Mouse (Mus musculus) hindbrain, embryonic 11.5 days (tissue): ENCODE data around the gene Ajap1. TPM values are rescaled to one million over a fixed set of nuclear protein-coding genes. Genes with fewer than 3 reads are reported as not detected.
A peak's percentile ranks its signal among the peaks of the same experiment; 100 is the strongest.

ENCODE experiments used
- ATAC-seq: fragments of 200-750 bp; cut with Nextera tagmentation; 2 replicates; pipeline ENCODE4 v1.8.0; 2017; ENCODE audit warnings: mild to moderate bottlenecking, moderate TSS enrichment, moderate library complexity; ENCODE audit not compliant: low FRiP score
- DNase-seq: peaks from one replicate; pipeline ENCODE4 v3.0.0-alpha.2; 2015; ENCODE audit warnings: low spot score
- H3K27ac ChIP-seq: fragments of 300-500 bp; sonication (generic); 2 replicates; pipeline ENCODE4 v1.5.1; 2014; ENCODE audit warnings: mild to moderate bottlenecking, low read depth, low read length
- H3K27me3 ChIP-seq: fragments of 300-500 bp; sonication (generic); 2 replicates; pipeline ENCODE4 v1.6.1; 2014; ENCODE audit warnings: mild to moderate bottlenecking, low read length, moderate library complexity, mixed read lengths; ENCODE audit not compliant: control insufficient read depth, insufficient read depth
- H3K36me3 ChIP-seq: fragments of 300-500 bp; sonication (generic); 2 replicates; pipeline ENCODE4 v1.6.1; 2014; ENCODE audit warnings: mild to moderate bottlenecking, low read length, moderate library complexity, mixed read lengths; ENCODE audit not compliant: control insufficient read depth, insufficient read depth
- H3K4me1 ChIP-seq: fragments of 300-500 bp; sonication (generic); replicated peaks from 2 replicates; pipeline ENCODE4 v1.6.1; 2014; ENCODE audit warnings: low read length, mixed read lengths; ENCODE audit not compliant: control insufficient read depth, insufficient read depth
- H3K4me2 ChIP-seq: fragments of 300-500 bp; sonication (generic); replicated peaks from 2 replicates; pipeline ENCODE4 v1.6.1; 2014; ENCODE audit warnings: mild to moderate bottlenecking, low read depth, low read length
- H3K4me3 ChIP-seq: fragments of 300-500 bp; sonication (generic); 2 replicates; pipeline ENCODE4 v1.5.1; 2014; ENCODE audit warnings: low read depth, low read length
- H3K9ac ChIP-seq: fragments of 300-500 bp; sonication (generic); 2 replicates; pipeline ENCODE4 v1.6.1; 2014; ENCODE audit warnings: low read depth, low read length
- H3K9me3 ChIP-seq: fragments of 300-500 bp; sonication (generic); 2 replicates; pipeline ENCODE4 v1.6.1; 2016; ENCODE audit warnings: low read length; ENCODE audit not compliant: control insufficient read depth
- WGBS: fragments of 180-500 bp; shearing (Covaris S2); extraction: QIAGEN DNeasy Blood & Tissue Kit; methylation state at CpG from one replicate; pipeline ENCODE4 v1.1.7; 2014; 5-methylcytosine and 5-hydroxymethylcytosine counted together
- polyA plus RNA-seq: library from polyadenylated mRNA; unstranded; fragments of >200 nt; fragmentation: Nextera tagmentation; extraction: Ambion mirVana; gene quantifications from 2 replicates; pipeline ENCODE4 v1.2.1, GENCODE M21; 2014

The Ajap1 gene
- polyA plus RNA-seq, 1 experiment from 2014 or later = 3.7 TPM

DNA sequence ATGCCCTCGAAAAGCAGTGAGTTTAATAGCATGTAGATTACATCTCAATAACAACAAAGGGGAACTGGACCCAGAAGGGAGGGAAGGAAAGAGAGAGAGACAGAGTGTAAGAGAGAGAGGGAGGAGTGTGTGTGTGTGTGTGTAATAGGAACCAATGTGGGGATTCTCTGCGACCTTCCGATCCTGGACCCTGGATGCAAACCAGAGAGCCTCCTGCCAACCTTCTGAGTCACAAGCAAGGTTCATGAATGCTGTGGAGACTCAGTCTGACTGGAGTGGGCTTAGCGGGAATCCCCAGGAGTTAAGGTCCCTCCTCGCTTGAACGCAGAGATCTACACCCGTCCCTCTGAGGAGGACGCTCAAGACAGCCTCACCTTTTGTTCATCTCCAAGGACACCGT is 45.4 kb downstream of the Ajap1 start:
- Histone ChIP-seq H3K27me3 (no peaks in the 10 kb centered on the region), H3K36me3 (no peaks in the 10 kb centered on the region), H3K4me1 (0 out of 2 replicates have a peak, but pooled peaks cover 2% of the 10 kb centered on the region), H3K9me3 (no peaks in the 10 kb centered on the region), H3K9ac (no peak overlapping the region), H3K4me3 (no peak overlapping the region), H3K27ac (no peak overlapping the region), H3K4me2 (no peak overlapping the region)
- no peak for ATAC-seq
- WGBS = 82% methylated on average over 9 of the region's 9 CpGs
- no peak for DNase-seq

GRCm38 (mm10) chr4:153435917-153436316 is 46.7 kb downstream of the Ajap1 start:
- Histone ChIP-seq H3K4me2 (no peak overlapping the region), H3K4me3 (no peak overlapping the region), H3K27me3 (no peaks in the 10 kb centered on the region), H3K9me3 (no peaks in the 10 kb centered on the region), H3K4me1 (0 out of 2 replicates have a peak, but pooled peaks cover 2% of the 10 kb centered on the region), H3K27ac (no peak overlapping the region), H3K36me3 (no peaks in the 10 kb centered on the region), H3K9ac (no peak overlapping the region)
- DNase-seq (no peak), ATAC-seq (no peak)
- WGBS = 79% methylated on average over 5 of the region's 5 CpGs

DNA sequence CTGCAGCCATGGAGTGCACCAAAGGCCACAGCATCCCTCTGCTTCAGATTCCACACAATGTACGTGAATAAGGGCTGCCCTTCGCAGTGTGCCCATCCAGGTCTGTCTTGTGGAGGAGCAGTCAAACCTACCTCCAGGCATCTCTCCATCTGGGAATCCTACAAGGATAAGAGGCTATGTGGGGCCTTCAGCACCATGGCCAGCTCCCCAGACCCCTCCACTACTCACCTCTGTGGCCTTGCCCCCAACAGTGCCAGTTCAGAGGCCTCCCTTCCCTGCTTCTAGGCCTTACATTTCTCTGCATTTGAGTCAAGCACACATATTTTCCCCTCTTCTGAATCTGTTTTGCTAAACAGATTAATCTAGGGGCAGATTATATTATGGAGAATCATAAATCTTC is 52.6 kb downstream of the Ajap1 start:
- peak; percentile 49 for DNase-seq
- no peak overlapping the region for H3K27ac ChIP-seq
- no peaks in the 10 kb centered on the region; the same call in 1 of the 2 replicates for H3K27me3 ChIP-seq
- H3K9me3 ChIP-seq = no peaks in the 10 kb centered on the region
- 0 out of 2 replicates have a peak, but pooled peaks cover 3% of the 10 kb centered on the region for H3K4me1 ChIP-seq
- no peak for ATAC-seq
- H3K9ac ChIP-seq = no peak overlapping the region
- H3K4me2 ChIP-seq = no peak overlapping the region
- 89% methylated on average over 2 of the region's 2 CpGs for WGBS
- H3K36me3 ChIP-seq = no peaks in the 10 kb centered on the region
- H3K4me3 ChIP-seq = no peak overlapping the region

- Histone ChIP-seq H3K27ac (no peak overlapping the region), H3K27me3 (no peaks in the 10 kb centered on the region; the same call in 1 of the 2 replicates), H3K4me3 (no peak overlapping the region), H3K4me2 (no peak overlapping the region), H3K4me1 (0 out of 2 replicates have a peak, but pooled peaks cover 3% of the 10 kb centered on the region), H3K9ac (no peak overlapping the region), H3K9me3 (no peaks in the 10 kb centered on the region), H3K36me3 (no peaks in the 10 kb centered on the region)
- ATAC-seq (no peak), DNase-seq (no peak)
- 75% methylated on average over 16 of the region's 16 CpGs for WGBS
Measured at GRCm38 (mm10) chr4:153425961-153426656, 56.5 kb downstream of the Ajap1 start.

DNA sequence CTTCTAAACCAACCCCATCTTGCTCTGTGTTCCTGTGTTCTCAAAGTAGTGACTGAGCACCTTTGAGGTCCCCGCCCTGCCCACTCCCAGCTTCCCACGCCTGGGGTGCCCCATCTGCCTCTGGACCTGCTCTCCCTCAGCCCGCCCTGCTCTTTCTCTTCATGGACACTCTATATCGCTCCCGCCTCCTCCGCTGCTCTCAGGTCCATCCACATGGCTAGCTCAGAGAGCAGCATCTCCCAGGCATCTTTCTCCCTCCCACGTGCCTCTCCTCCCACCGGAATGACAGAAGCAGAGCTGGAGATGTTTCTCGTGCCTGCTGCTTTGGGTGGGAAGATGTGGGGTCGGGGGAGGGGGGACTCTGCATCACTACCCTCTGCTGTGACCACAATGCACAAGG is 58.3 kb downstream of the Ajap1 start:
- Histone ChIP-seq H3K4me2 (no peak overlapping the region), H3K9me3 (no peaks in the 10 kb centered on the region), H3K27me3 (no peaks in the 10 kb centered on the region; the same call in 1 of the 2 replicates), H3K36me3 (no peaks in the 10 kb centered on the region), H3K27ac (no peak overlapping the region), H3K4me1 (0 out of 2 replicates have a peak, but pooled peaks cover 3% of the 10 kb centered on the region), H3K9ac (no peak overlapping the region), H3K4me3 (no peak overlapping the region)
- 84% methylated on average over 10 of the region's 10 CpGs for WGBS
- DNase-seq (no peak), ATAC-seq (no peak)

DNA sequence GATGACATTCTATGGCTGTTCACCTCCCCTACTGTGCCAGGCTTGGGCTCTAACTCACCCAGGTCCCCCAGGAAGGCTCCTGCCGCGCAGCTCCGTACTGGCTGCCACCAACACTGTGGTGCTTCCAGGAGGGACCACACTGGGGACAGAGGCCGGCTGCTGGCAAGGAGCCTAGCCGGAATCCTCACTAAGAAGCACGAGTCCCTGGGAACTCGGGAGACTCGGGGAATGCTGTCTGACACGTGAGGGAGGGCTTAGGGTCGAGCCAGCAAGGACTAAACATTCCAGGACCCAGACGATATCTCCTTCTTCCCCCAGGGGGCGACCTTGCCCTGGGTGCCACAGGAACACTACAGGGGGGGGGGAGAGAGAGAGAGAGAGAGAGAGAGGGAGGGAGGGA is 64.7 kb downstream of the Ajap1 start:
- Histone ChIP-seq H3K36me3 (no peaks in the 10 kb centered on the region), H3K4me3 (no peak overlapping the region), H3K4me2 (peak overlapping the region; percentile 43; the same call in 1 of the 2 replicates), H3K9me3 (no peaks in the 10 kb centered on the region), H3K27me3 (no peaks in the 10 kb centered on the region), H3K27ac (no peak overlapping the region), H3K4me1 (peaks cover 5% of the 10 kb centered on the region; the same call in 1 of the 2 replicates), H3K9ac (no peak overlapping the region)
- 5% methylated on average over 11 of the region's 12 CpGs for WGBS
- ATAC-seq (peak; percentile 38; the same call in 1 of the 2 replicates), DNase-seq (peak; percentile 66)

GRCm38 (mm10) chr4:153417164-153417896 is 65.3 kb downstream of the Ajap1 start:
- Histone ChIP-seq H3K4me1 (peaks cover 5% of the 10 kb centered on the region; the same call in 1 of the 2 replicates), H3K4me2 (peak overlapping the region; percentile 43), H3K9me3 (no peaks in the 10 kb centered on the region), H3K9ac (peak overlapping the region; percentile 19; the same call in 1 of the 2 replicates), H3K27ac (no peak overlapping the region), H3K27me3 (no peaks in the 10 kb centered on the region), H3K4me3 (peak overlapping the region; percentile 20), H3K36me3 (no peaks in the 10 kb centered on the region)
- peak; percentile 63 for ATAC-seq
- WGBS = 4% methylated on average over 20 of the region's 23 CpGs
- DNase-seq = peak; percentile 66

DNA sequence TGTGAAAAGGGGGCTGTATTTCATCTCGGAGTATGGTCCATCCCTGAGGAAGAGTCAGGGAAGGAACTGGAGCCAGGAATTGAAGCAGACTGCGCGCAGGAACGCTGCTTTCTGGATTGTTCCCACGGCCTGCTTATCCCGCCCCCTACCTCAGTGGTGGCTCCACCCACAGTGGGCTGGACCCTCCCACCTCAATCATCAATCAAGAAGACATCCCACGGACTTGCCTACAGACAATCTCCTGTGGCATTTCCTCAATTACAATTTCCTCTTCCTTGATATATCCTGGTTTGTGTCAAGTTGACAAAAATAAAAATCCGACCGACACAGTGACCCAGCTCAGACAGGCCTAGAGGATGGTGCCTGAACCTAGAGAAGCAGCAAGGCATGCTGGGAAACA is 66.5 kb downstream of the Ajap1 start:
- Histone ChIP-seq H3K4me1 (peaks cover 5% of the 10 kb centered on the region; the same call in 1 of the 2 replicates), H3K4me3 (no peak overlapping the region), H3K36me3 (no peaks in the 10 kb centered on the region), H3K27me3 (no peaks in the 10 kb centered on the region), H3K9me3 (no peaks in the 10 kb centered on the region), H3K9ac (no peak overlapping the region), H3K27ac (no peak overlapping the region), H3K4me2 (no peak overlapping the region)
- 67% methylated on average over 9 of the region's 9 CpGs for WGBS
- ATAC-seq = no peak
- DNase-seq = no peak
